Mouse (Mus musculus) hematopoietic stem cell, adult 5-6 weeks (primary cell): ENCODE data around the gene Mc1r. TPM values are rescaled to one million over a fixed set of nuclear protein-coding genes. Genes with fewer than 3 reads are reported as not detected.
A peak's percentile ranks its signal among the peaks of the same experiment; 100 is the strongest.
"Not testable (repeated sequence)": the region's sequence is repeated elsewhere in the genome, so short reads cannot be mapped to it uniquely, and the experiment has no call there.

Experiments used
- ATAC-seq, 2 experiments: fragments of 125-278 bp in 1 of 2; replicated peaks in 1 of 2; 2 replicates each; pipeline ENCODE4 v1.8.0; 2016 to 2017; ENCODE audit warnings: inconsistent platforms in 2 of 2, mild to moderate bottlenecking in 2 of 2, moderate number of reproducible peaks in 2 of 2, low read depth in 1 of 2, moderate TSS enrichment in 1 of 2; ENCODE audit not compliant: low FRiP score in 2 of 2, poor library complexity in 2 of 2, severe bottlenecking in 2 of 2, insufficient read depth in 1 of 2, low TSS enrichment in 1 of 2
- total RNA-seq: library from RNA; stranded (forward); fragments of 172-1452, 232-1000 nt; gene quantifications from 2 replicates; pipeline ENCODE4 v1.2.3, GENCODE M21; 2017

Mc1r gene
- total RNA-seq, 1 experiment from 2014 or later, result not detected

DNA sequence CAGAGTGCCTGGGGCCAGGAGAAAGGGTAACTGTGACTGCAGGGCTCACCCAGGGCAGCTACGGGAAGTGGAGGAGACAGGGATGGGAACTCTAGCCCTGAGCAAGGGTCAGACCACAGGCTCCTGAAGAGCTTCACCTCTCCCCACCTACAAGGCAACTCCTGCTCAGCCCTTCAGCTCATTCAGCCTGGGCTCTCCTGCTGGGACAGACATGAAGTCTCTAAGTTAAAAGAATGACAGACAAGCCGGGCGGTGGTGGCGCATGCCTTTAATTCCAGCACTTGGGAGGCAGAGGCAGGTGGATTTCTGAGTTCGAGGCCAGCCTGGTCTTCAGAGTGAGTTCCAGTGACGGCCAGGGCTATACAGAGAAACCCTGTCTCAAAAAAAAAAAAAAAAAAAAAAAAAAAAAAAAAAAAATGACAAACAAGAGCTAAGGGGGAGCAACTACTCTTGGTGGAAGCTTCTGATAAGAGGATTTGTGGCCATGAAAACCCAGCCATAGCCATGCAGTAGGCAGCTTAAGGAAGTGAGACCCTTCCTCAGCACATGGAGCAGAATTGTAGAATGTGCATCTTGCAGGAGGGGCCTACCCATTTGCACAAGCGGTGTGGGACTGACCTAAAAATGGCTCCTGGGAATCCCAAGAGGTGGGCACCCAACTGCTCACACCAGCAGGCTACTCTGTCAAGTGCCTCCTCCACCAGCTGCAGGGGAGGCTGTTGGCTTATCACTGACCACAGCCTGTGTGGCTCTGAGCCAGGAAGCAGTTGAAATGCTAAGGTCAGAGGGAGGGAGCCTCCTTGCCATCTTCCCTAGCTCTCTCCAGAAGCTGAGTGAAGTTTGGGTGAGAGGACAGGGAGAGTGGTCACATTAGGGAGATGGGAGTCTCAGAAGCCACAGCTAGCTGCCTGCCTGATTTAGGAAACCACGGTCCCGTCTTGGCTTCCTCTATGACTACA is 2.0 kb downstream of the Mc1r start:
- peak; percentile 40 to 51 for ATAC-seq

DNA sequence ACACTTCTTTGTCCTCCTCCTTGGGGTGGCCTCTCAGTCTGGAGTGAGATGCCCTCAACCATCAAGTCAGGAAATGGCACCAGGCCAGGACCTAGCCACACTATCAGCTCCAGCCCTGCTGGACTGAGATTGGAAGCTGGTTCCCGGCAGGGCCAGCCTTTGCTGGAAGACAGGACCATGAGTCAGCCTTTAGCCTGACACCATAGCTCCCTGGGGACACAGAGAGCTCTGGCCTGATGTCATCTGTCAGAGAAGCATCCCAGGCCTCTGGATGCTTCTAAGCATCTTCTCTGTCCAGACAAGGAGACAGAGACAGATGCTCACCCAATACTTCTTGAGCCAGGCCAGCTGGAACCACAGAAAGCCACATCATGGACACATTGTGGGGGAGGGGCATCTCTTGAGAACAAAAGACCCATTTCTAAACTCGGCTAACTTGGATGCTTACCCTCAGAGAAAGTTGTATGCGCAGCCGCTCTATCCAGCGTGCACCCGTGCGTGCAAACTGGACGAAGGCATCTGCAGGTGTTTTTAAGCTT is 3.2 kb downstream of the Mc1r start:
- ATAC-seq, result no peak

DNA sequence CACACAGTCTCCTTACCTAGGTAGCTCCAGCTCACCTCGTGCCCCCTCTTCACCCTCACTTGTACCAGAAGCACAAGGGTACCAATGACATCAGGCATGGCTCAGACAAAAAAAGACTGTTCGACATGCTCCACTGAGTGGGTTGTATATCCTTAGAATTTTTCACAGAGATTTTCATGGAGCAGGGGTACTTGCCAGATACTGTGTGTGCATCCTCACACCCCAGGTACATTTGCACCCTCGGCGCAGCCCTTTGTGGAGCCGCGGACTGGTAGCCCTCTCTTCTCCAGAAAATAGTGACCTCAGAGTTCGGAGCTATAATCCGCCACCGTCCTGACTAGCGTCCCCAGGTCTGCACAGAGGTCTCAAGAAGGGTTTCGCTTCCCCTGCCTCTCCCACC is 3.9 kb downstream of the Mc1r start:
- no peak for ATAC-seq

DNA sequence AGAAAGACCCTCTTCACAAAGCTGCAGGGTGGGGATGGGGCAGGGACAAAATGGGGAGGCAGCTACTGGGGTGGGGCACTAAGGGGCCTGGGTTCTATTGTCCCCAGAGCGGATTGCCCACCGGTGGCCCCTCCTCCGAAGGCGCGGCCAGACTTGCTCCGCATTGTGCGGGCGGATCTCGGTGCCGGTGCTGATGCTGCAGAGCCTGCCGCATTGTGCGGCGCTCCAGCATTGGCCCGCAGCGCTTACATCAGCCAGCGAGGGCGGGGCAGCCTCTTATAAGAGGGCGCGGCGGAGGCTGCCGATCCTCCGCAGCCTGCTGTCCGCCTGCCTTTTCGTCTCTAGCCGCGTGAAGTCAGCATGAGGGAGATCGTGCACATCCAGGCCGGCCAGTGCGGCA is 4.3 kb downstream of the Mc1r start, which contains the start of gene Tubb3:
Gene Tubb3, plus strand, starts transcription at position 179 of the 400 bp plus-strand sequence.
- ATAC-seq, result no peak

DNA sequence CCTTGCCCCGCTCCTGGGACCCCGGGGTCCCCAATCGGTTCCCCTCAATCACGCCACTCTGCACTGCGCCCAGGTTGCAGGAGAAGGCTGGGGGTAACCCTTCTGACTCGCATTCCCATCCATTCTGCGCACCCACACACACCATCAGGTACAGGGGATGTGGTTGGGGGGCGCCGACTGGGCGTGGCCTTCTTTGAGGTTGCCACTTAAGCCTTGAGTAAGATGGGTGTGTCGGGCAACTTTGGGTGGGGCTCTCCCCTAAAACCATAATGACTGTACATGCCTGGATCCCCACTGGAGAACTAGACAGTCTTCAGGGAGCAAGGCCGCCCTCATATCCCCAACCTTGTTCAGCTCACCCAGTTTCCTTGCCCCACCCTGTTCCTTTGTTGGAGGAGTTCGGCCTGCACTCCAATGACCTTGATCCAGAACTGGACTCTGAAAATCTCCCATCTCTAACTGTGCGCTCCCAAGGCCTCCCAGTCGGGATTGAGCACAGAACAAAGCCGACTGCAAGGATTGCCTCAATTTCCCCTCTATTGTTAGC is 4.9 kb downstream of the Mc1r start:
- no peak for ATAC-seq

DNA sequence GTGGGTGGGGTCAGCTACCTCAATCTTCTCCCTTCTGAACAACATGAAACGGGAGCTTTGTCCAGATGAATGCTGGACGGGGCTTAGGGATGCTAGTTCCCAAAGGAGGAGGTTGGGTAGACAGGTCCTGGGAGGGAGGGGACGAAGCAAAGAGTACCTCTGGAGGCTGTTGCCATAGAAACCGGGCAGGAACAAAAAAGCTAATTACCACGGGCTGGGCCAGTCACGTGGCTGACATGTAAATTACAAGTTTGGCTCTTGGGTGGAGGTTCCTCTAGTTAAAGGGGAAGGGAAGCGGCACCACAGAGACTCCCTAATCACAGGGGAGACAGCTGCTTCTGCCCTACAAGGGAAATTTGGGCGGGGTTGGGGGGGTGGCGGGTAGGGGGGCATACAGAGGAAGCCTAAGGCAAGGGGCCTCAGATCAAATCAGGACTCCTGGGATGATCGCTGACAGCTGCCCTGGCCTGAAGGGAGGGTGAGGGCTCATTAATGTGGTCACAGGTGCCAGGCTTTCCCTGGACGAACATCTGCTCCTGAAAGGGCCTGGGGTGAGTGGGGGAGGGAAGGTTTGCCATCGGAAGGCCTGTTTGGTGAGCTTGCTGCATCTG is 5.8 kb downstream of the Mc1r start:
- 0 out of 4 replicates have a peak, but pooled peaks of 1 of the 2 experiments have one; percentile 26 for ATAC-seq

DNA sequence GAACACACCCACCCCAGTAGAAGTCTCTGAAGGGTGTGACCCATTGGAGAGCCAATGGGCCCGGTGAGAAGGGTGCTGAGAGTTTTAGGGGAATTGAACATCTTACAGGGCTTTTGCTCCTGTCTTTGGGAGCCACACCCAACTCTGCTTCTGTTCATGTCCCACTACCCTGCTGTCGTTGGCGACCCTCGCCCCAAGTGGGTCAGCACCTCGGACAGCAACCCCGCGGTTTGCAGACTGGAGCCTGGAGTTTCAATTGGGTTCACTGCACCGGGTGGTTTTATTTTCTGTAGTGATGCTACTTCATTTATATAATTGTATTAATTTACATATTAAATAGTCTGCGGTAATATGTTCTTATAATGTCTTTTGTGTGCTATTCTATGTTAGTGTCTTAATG is 7.3 kb downstream of the Mc1r start:
- no peak for ATAC-seq

DNA sequence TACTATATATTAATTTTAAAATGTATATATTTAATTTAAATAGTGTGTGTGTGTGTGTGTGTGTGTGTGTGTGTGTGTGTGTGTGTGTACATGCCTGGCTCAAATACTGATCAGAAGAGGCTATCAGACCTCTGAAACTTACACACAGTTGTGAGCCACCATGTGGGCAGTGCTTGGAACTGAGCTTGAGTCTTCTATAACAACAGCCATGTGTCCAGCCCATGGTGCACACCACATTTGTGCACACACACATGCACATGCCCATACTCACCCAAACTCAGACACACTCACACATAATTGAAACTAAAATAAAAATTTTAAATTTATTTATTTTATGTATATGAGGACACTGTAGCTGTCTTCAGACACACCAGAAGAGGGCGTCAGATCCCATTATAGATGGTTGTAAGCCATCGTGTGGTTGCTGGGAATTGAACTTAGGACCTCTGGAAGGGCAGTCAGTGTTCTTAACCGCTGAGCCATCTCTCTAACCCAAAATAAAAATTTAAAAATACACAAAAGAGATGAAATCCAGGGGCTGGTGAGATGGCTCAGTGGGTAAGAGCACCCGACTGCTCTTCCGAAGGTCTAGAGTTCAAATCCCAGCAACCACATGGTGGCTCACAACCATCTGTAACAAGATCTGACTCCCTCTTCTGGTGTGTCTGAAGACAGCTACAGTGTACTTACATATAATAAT is 8.2 kb downstream of the Mc1r start:
- ATAC-seq, result not testable (repeated sequence)

DNA sequence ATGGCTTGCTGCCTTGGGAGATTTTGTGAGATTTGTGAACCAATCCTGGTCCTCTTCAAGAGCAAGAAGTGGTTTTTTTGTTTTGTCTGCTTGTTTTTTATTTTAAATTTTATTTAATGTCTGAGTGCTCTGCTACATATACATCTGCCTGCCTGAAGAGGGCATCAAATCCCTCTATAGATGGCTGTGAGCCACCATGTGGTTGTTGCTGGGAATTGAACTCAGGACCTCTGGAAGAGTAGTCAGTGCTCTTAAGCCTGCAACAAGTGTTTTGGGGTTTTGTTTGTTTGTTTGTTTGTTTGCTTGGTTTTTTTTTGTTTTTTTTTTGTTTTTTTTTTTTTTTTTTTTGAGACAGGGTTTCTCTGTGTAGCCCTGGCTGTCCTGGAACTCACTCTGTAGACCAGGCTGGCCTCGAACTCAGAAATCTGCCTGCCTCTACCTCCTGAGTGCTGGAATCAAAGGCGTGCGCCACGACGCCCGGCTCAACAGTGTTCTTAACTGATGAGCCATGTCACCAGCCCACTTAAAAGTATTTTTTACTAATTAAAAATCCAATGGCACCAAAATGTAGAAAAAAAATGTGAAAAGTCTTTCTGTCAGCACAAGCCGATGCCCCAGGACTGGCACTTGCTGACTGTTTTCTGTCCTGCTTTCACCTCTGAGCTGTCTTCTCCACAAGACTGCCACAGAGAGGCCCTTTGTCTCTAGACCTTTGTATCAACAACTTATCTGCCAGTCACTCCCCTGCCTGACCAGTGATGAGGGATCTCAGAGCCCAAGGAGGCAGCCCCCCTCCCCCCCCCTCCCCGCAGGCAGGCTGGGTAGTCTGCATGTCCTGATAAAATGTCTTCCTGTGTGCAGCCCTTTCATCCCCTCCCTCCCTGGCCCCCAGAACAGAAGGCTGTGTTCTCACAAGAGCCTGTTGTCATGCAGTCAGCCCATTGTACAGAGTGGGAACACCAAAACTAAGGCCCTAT is 9.3 kb downstream of the Mc1r start:
- no peak for ATAC-seq

DNA sequence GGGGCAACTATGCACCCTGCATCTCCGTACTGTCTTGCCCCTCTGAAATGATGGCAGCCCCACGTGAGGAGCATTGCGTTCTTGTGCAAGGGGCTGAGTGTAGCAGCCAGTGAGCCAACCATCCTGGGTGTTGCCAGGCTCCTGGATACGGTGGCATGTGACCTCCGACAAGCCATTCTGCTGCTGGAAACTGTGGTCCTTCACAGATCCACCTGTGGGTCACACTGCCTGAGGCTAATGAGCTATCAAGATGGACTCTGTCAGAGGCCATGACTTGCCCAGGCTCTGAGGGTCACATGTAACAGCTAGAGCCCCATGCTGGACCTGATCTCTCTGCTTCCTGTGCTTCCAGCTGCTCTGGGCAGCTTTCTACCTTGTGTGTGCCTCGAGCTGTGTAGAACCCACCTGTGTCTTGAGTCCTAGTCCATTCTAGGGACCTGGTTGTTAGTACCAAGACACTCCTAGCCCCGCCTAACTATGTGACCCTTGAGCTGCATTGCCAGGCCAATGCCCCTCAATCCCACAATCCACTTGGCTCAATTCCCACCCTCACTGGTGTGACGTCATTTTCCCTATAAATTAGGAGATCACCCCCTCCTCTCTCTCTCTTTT is 10.1 kb downstream of the Mc1r start:
- no peak for ATAC-seq

DNA sequence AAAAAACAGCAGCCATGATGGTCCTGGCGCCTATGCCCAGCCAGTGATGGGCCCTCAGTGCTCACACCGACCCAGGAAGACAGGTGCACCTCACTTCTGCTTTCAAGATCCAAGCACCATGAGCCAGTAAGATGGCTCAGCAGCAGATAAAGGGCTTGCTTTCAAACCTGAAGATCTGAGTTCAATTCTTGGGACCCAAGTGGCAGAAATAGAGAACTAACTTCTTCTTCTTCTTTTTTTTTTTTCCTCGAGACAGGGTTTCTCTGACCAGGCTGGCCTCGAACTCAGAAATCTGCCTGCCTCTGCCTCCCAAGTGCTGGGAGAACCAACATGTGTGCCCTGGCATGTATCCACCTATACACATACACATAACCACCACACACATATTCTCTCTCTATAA is 12.8 kb downstream of the Mc1r start:
- no peak for ATAC-seq

DNA sequence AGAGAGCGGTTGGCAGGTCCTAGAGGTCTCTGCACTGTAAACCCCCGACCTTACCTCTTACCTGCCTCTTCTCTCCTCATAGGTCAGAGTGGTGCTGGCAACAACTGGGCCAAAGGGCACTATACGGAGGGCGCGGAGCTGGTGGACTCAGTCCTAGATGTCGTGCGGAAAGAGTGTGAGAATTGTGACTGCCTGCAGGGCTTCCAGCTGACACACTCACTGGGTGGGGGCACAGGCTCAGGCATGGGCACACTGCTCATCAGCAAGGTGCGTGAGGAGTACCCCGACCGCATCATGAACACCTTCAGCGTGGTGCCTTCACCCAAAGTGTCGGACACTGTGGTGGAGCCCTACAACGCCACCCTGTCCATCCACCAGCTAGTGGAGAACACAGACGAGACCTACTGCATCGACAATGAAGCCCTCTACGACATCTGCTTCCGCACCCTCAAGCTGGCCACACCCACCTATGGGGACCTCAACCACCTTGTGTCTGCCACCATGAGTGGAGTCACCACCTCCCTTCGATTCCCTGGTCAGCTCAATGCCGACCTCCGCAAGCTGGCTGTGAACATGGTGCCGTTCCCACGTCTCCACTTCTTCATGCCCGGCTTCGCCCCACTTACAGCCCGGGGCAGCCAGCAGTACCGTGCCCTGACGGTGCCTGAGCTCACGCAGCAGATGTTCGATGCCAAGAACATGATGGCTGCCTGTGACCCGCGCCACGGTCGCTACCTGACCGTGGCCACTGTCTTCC is 13.8 kb downstream of the Mc1r start:
- ATAC-seq, result no peak

DNA sequence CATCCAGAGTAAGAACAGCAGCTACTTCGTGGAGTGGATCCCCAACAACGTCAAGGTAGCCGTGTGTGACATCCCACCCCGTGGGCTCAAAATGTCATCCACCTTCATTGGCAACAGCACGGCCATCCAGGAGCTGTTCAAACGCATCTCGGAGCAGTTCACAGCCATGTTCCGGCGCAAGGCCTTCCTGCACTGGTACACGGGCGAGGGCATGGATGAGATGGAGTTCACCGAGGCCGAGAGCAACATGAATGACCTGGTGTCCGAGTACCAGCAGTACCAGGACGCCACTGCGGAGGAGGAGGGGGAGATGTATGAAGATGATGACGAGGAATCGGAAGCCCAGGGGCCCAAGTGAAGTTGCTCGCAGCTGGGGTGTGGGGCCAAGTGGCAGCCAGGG is 14.4 kb downstream of the Mc1r start:
- ATAC-seq, result no peak

DNA sequence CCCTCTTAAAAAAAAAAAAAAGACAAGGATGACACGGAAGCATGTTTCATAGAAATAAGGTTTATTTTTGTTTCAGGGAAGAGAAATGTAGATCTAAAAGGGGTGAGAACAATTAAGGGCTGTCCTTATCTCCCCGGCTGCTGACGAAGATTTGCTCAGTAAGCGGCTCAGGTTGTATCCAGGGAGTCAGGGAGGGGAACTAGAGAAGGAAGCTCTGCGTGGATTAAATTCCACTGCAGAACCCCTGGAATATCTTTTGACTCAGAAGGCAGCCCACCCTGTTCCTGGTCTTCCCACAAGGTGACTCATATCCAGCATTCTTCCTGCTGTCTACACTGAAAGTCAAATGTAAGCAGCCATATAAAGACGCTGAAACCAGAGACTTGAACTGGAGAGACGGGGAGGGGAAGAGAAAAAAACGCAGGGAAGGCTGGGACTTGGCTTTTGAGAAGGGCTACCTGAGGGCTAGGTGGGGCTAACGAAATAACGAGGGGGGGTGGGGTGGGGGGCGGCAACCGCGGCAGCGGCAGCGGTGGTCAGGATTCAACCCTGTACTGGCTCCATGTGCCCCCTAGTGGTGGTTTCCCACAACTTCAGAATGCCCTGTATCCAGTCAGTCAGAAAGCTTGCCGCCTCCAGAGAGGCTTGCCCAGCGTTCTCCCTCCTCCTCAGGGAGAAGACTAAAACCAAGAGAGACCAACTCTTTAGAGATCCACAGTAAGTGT is 15.3 kb downstream of the Mc1r start:
- ATAC-seq, result peak in 1 of 2 experiments; percentile 67; a peak in 1 of 4 replicates

DNA sequence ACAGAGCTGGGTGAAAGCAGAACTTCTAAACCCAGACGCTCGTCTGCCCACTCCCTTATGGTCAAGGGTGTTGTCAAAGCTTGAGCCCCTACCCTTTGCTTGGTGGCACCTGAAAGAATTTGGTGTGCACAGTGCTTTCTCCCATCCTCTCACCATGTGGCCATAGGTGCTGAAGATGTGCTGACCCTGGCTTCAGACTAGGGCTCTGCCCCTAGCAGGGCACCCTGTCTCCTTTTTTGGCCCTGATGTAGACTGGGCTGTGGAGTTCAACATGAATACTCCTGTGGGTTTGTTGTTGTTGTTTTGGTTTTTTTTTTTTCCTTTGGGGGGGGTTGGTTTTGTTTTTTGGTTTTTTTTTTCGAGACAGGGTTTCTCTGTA is 15.9 kb downstream of the Mc1r start:
- ATAC-seq, result no peak
